Mouse (Mus musculus) neural tube, embryonic 14.5 days (tissue): ENCODE measurements around the gene Mllt3. TPM values are rescaled to one million over a fixed set of nuclear protein-coding genes. Genes with fewer than 3 reads are reported as not detected.
A peak's percentile ranks its signal among the peaks of the same experiment; 100 is the strongest.

ENCODE experiments used
- ATAC-seq: fragments of 200-750 bp; cut with Nextera tagmentation; 2 replicates; pipeline ENCODE4 v1.8.0; 2017; ENCODE audit warnings: low read depth, mild to moderate bottlenecking, moderate TSS enrichment, moderate library complexity
- H3K27ac ChIP-seq: fragments of 300-500 bp; sonication (generic); 2 replicates; pipeline ENCODE4 v1.5.1; 2014; ENCODE audit warnings: low read depth, mild to moderate bottlenecking, control low read depth, low read length, moderate library complexity, mixed read lengths
- H3K27me3 ChIP-seq: fragments of 300-500 bp; sonication (generic); 2 replicates; pipeline ENCODE4 v1.6.1; 2014; ENCODE audit warnings: low read length; ENCODE audit not compliant: control insufficient read depth, insufficient read depth
- H3K36me3 ChIP-seq: fragments of 300-500 bp; sonication (generic); 2 replicates; pipeline ENCODE4 v1.6.1; 2014; ENCODE audit warnings: low read length, mixed read lengths; ENCODE audit not compliant: control insufficient read depth, insufficient read depth
- H3K4me1 ChIP-seq: fragments of 300-500 bp; sonication (generic); 2 replicates; pipeline ENCODE4 v1.6.1; 2014; ENCODE audit warnings: low read length; ENCODE audit not compliant: control insufficient read depth, insufficient read depth
- H3K4me2 ChIP-seq: fragments of 300-500 bp; sonication (generic); 2 replicates; pipeline ENCODE4 v1.6.1; 2014; ENCODE audit warnings: mild to moderate bottlenecking, low read depth, low read length, control low read depth
- H3K4me3 ChIP-seq: fragments of 300-500 bp; sonication (generic); 2 replicates; pipeline ENCODE4 v1.5.1; 2014; ENCODE audit warnings: low read depth, low read length, control low read depth, mixed read lengths
- H3K9ac ChIP-seq: fragments of 300-500 bp; sonication (generic); replicated peaks from 2 replicates; pipeline ENCODE4 v1.6.1; 2014; ENCODE audit warnings: low read depth, mild to moderate bottlenecking, control low read depth, low read length, mixed read lengths
- H3K9me3 ChIP-seq: fragments of 300-500 bp; sonication (generic); 2 replicates; pipeline ENCODE4 v1.6.1; 2016; ENCODE audit warnings: low read length; ENCODE audit not compliant: control insufficient read depth
- WGBS: fragments of 180-500 bp; shearing (Covaris S2); extraction: QIAGEN DNeasy Blood & Tissue Kit; methylation state at CpG from one replicate; pipeline ENCODE4 v1.1.7; 2014; 5-methylcytosine and 5-hydroxymethylcytosine counted together
- polyA plus RNA-seq: library from polyadenylated mRNA; unstranded; fragments of >200 nt; fragmentation: Nextera tagmentation; extraction: Ambion mirVana; gene quantifications from 2 replicates; pipeline ENCODE4 v1.2.1, GENCODE M21; 2014

Gene Mllt3
- 70.6 and 79.4 TPM in 2 replicates for polyA plus RNA-seq

DNA sequence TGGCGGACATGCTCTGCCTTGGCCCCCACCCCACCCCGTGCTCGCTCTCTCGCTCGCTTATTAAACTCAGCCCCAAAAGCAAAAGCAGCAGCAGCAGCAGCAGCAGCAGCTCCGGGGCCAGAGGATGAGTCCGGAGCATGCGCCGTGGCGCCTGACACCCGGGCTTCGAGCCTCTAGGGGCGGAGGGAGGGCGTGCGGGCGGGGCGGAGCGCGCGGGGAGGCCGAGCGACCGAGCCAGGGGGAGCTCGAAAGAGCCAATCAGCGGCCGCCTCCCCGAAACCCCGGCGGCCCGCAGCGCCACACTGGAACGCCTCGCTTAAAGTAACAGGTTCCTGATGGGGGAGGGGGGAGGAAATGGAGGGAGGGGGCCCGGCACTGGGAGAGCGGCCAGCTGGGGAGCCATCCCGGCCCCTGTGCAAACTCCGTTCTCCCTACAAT is at the start of gene Mllt3:
TSS of gene Mllt3 (minus strand) at position 149 of the 438 bp plus-strand sequence.
- WGBS: under 1% methylated on average over 36 of the region's 37 CpGs
- H3K4me3 ChIP-seq: peak within 1 kb of the TSS; percentile 80
- H3K27ac ChIP-seq: peak within 1 kb of the TSS; percentile 97
- peak; percentile 91 for ATAC-seq
- H3K36me3 ChIP-seq: no peaks in the 10 kb centered on the region
- H3K9ac ChIP-seq: peak within 1 kb of the TSS; percentile 85
- H3K27me3 ChIP-seq: no peaks in the 10 kb centered on the region
- H3K4me1 ChIP-seq: peaks cover 19% of the 10 kb centered on the region
- no peaks in the 10 kb centered on the region for H3K9me3 ChIP-seq
- peak within 1 kb of the TSS; percentile 57 for H3K4me2 ChIP-seq

DNA sequence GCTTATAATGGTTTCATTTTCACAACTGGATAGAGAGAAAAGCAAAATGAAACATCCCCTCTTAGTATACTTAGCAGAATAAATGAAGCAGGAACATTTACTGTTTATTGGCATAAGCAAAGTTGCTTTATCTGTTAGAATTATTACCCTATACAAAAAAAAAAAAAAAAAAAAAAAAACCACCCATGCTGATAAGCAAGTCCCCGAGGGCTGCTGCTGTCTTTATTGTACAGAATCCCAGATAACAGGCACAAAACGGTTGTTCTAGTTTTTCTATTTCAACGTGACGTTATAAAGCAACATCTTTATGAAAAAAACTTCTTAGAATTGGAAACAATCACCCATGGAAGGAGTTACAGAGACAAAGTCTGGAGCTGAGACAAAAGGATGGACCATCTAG is 49.2 kb upstream of the Mllt3 start:
- Histone ChIP-seq H3K4me3 (no peak overlapping the region), H3K36me3 (no peaks in the 10 kb centered on the region), H3K4me1 (no peaks in the 10 kb centered on the region), H3K27me3 (no peaks in the 10 kb centered on the region), H3K9ac (no peak overlapping the region), H3K9me3 (no peaks in the 10 kb centered on the region), H3K4me2 (no peak overlapping the region), H3K27ac (no peak overlapping the region)
- WGBS: 87% methylated on average over 4 of the region's 4 CpGs
- no peak for ATAC-seq

DNA sequence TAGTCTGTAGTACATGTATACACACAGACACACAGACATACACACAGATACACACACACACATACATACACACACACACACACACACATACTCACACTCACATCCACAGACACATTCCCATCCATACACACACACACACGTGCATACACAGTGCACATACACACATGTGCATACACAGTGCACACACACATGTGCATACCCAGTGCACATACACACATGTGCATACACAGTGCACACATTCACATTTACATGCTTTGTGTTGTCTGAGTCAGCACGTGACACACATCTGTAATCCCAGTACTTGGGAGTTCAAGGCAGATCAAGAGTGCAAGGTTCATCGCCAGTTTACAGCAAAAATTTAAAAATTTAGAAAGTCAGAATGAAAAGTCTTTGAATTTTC is 48.7 kb upstream of the Mllt3 start:
- no peak overlapping the region for H3K27ac ChIP-seq
- H3K4me2 ChIP-seq: no peak overlapping the region
- H3K9me3 ChIP-seq: no peaks in the 10 kb centered on the region
- no peaks in the 10 kb centered on the region for H3K4me1 ChIP-seq
- no peaks in the 10 kb centered on the region for H3K36me3 ChIP-seq
- WGBS: 98% methylated on average over 3 of the region's 3 CpGs
- no peak overlapping the region for H3K4me3 ChIP-seq
- ATAC-seq: no peak
- H3K9ac ChIP-seq: no peak overlapping the region
- H3K27me3 ChIP-seq: no peaks in the 10 kb centered on the region

DNA sequence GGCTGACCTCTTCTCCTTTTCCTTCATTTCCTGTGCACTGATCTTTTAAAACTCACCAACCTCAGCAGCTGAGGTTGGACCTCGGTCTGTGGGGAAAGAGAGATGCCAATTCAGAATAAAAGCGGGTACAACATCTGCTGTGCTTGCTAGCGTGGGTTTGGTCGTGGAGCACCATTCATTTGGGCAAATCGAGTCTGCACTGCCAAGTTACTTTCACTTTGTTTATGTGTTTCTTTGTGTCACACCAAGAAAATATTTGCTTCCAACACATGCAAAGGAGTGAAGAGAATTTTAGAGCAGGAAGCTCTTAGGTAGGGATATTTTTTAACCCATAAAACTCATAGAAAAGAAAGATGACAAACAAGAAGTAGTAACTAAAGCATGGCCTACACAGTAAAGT is 48.3 kb upstream of the Mllt3 start:
- WGBS: 78% methylated on average over 5 of the region's 5 CpGs

DNA sequence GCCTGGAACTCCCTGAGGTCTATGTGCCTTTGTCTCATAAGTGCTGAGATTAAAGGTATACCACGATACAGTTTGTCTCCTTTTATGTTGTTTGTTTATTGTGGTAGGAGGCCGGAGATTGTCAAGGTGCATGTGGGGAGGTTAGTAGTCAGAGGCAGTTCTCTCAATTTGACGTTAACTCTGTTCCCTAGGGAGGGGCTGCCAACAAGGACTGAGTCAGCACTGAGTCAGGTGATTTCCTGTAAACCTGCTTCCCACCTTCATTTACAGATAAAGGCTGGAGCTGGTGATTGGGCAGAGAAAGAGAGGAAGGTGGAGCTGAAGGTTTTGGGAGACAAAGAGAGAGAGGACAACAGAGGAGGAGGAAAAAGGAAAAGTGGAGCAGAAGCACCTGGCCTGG is 45.8 kb upstream of the Mllt3 start:
- H3K9ac ChIP-seq: no peak overlapping the region
- H3K4me3 ChIP-seq: no peak overlapping the region
- no peaks in the 10 kb centered on the region for H3K36me3 ChIP-seq
- no peaks in the 10 kb centered on the region for H3K9me3 ChIP-seq
- H3K27ac ChIP-seq: no peak overlapping the region
- no peaks in the 10 kb centered on the region for H3K27me3 ChIP-seq
- 78% methylated on average over 3 of the region's 3 CpGs for WGBS
- no peaks in the 10 kb centered on the region for H3K4me1 ChIP-seq
- H3K4me2 ChIP-seq: no peak overlapping the region
- ATAC-seq: no peak

More for the DNA sequence above, 48.3 kb upstream of the Mllt3 start:
- no peaks in the 10 kb centered on the region for H3K4me1 ChIP-seq
- H3K36me3 ChIP-seq: no peaks in the 10 kb centered on the region
- no peaks in the 10 kb centered on the region for H3K27me3 ChIP-seq
- no peaks in the 10 kb centered on the region for H3K9me3 ChIP-seq
- H3K4me2 ChIP-seq: no peak overlapping the region
- ATAC-seq: no peak
- H3K27ac ChIP-seq: no peak overlapping the region
- H3K9ac ChIP-seq: no peak overlapping the region
- H3K4me3 ChIP-seq: no peak overlapping the region

DNA sequence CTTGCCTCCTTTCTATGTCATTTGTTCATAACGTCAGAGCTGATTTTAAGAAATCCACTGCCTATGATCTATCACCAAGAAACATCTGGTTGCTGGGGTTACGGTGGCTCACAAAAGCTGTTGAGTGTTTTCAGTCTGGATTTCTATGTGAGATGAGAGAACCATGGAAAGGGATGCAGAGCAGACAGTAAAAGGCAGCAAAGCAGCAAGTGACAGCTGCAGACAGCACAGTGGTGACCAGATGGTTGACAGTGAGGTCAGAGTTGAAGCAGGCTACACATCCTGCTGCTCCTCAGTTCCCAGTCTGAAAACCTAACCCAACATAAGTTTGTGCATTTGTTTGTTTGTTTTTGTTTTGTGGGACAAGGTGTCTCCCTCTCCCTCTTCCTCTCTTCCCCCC is 42.2 kb upstream of the Mllt3 start:
- H3K27me3 ChIP-seq: no peaks in the 10 kb centered on the region
- H3K27ac ChIP-seq: no peak overlapping the region
- H3K9ac ChIP-seq: no peak overlapping the region
- no peak for ATAC-seq
- H3K36me3 ChIP-seq: no peaks in the 10 kb centered on the region
- H3K4me3 ChIP-seq: no peak overlapping the region
- WGBS: 66% methylated on average over 2 of the region's 2 CpGs
- H3K4me2 ChIP-seq: no peak overlapping the region
- no peaks in the 10 kb centered on the region; the same call in 1 of the 2 replicates for H3K9me3 ChIP-seq
- H3K4me1 ChIP-seq: no peaks in the 10 kb centered on the region

DNA sequence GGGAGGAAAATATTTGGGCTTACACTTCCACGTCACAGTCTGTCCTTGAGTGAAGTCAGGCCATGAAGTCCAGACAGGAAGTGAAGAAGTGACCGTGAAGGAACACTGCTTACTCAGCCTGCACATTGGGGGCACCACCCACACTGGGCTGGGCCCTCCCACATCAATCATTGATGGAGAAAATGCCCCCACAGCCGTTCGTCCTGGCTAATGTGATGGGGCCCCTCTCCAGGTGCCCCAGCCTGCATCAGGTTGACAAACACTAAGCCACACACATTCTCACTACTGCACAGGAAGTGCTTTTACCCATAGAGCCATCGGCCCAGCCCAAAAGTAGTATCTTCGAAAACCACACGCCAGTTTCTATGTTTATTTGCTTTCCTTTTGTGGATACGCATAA is 13.1 kb upstream of the Mllt3 start:
- Histone ChIP-seq H3K36me3 (no peaks in the 10 kb centered on the region), H3K27ac (no peak overlapping the region), H3K4me1 (no peaks in the 10 kb centered on the region), H3K4me2 (no peak overlapping the region), H3K27me3 (no peaks in the 10 kb centered on the region), H3K9ac (no peak overlapping the region), H3K9me3 (no peaks in the 10 kb centered on the region), H3K4me3 (no peak overlapping the region)
- 82% methylated on average over 8 of the region's 8 CpGs for whole genome bisulfite sequencing
- no peak for ATAC-seq

DNA sequence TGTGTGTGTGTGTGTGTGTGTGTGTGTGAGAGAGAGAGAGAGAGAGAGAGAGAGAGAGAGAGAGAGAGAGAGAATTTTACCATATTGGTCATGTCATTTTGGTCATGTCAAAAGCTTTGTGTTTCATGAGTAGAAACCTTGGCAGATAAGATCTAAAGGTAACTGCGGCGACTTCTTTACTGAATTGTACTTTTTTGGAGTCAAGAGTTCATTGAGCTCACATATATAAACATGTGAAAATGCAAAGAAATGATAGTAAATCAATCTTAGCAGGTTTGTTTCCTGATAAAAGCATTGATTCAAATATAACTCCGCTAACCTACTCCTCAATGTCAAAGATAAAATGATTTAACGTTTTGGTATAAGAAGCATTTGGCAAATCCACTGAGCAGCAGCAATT is 12.0 kb upstream of the Mllt3 start:
- H3K4me2 ChIP-seq: no peak overlapping the region
- no peak overlapping the region for H3K27ac ChIP-seq
- no peaks in the 10 kb centered on the region for H3K27me3 ChIP-seq
- ATAC-seq: no peak
- H3K4me1 ChIP-seq: no peaks in the 10 kb centered on the region
- H3K9ac ChIP-seq: no peak overlapping the region
- no peak overlapping the region for H3K4me3 ChIP-seq
- H3K9me3 ChIP-seq: no peaks in the 10 kb centered on the region
- no peaks in the 10 kb centered on the region for H3K36me3 ChIP-seq
- WGBS: 88% methylated on average over 4 of the region's 4 CpGs

DNA sequence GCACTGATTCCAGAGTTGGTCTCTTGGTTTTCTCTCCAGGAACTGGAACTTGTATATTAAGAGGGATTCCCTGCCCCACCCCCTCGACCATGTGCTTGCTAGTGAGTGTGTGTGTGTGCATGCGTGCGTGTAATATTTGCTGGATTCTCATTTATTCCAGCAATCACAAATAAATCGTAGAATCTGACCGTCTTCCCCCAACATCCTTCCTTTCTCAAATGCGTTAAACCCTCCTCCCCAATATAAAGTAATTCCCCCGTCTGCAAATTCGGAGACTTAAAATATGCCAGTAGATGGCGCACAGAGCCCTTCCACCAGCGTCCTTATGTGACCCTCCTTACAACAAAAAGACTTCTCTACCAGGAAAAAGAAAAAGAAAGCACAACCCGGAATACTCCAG is 2.2 kb upstream of the Mllt3 start:
- WGBS: under 1% methylated on average over 11 of the region's 11 CpGs
- H3K9me3 ChIP-seq: no peaks in the 10 kb centered on the region
- peaks cover 7% of the 10 kb centered on the region; the same call in 1 of the 2 replicates for H3K4me1 ChIP-seq
- no peak overlapping the region for H3K4me3 ChIP-seq
- H3K27ac ChIP-seq: no peak overlapping the region
- H3K27me3 ChIP-seq: no peaks in the 10 kb centered on the region
- no peak overlapping the region for H3K9ac ChIP-seq
- no peaks in the 10 kb centered on the region for H3K36me3 ChIP-seq
- H3K4me2 ChIP-seq: peak overlapping the region; percentile 57
- no peak for ATAC-seq
